Mouse (Mus musculus): Measurements from ENCODE around the gene Oit3. TPM values are rescaled to one million over a fixed set of nuclear protein-coding genes. Genes with fewer than 3 reads are reported as not detected.

Oit3 gene
- polyA plus RNA-seq, 1 experiment from 2014 or later = 0.67 TPM

- Histone ChIP-seq H3K4me2 (no peak overlapping the region), H3K9ac (no peak overlapping the region), H3K9me3 (no peaks in the 10 kb centered on the region), H3K4me1 (peaks cover 7% of the 10 kb centered on the region; the same call in 1 of the 2 replicates), H3K27ac (no peak overlapping the region), H3K27me3 (no peaks in the 10 kb centered on the region), H3K36me3 (no peaks in the 10 kb centered on the region), H3K4me3 (no peak overlapping the region)
- 81% methylated on average over 16 of the region's 16 CpGs for WGBS
- no peak for ATAC-seq (ENCODE audit: insufficient number of reproducible peaks, insufficient read depth, low FRiP score, low TSS enrichment, low read depth)
Observed at GRCm38 (mm10) chr10:59429448-59430135, 12.0 kb downstream of the Oit3 start.

GRCm38 (mm10) chr10:59426371-59426770, 15.2 kb downstream of the Oit3 start:
- no peaks in the 10 kb centered on the region for H3K9me3 ChIP-seq
- no peaks in the 10 kb centered on the region for H3K27me3 ChIP-seq
- H3K36me3 ChIP-seq = no peaks in the 10 kb centered on the region
- WGBS = 79% methylated on average over 4 of the region's 4 CpGs
- H3K4me3 ChIP-seq = no peak overlapping the region
- no peak for ATAC-seq (ENCODE audit: insufficient number of reproducible peaks, insufficient read depth, low FRiP score, low TSS enrichment, low read depth)
- H3K27ac ChIP-seq = no peak overlapping the region
- H3K4me1 ChIP-seq = peaks cover 10% of the 10 kb centered on the region; the same call in 1 of the 2 replicates
- H3K4me2 ChIP-seq = no peak overlapping the region
- no peak overlapping the region for H3K9ac ChIP-seq

DNA sequence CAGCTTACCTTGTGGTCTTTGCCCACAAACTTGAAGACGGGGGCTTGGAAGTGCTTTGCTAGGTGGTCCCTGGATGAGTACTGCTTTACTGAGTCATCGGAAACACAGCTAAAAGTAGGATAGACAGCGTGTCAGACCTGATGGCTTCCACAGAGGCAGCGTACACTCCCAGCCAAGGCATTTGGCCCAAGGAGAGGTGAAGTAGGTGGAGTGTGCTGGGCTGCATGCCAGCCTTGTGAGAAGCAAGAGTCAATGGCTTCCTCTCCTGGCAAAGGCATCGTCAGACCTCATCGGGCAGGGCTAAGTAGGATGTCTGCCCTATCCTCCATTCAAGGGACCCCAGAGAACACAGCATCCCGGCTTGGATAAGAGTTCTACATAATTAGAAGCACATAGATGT, 16.2 kb downstream of the Oit3 start:
- no peak for ATAC-seq (ENCODE audit: insufficient number of reproducible peaks, insufficient read depth, low FRiP score, low TSS enrichment, low read depth)
- 82% methylated on average over 7 of the region's 7 CpGs for WGBS
- H3K27ac ChIP-seq = no peak overlapping the region

GRCm38 (mm10) chr10:59424453-59424852, 17.1 kb downstream of the Oit3 start:
- no peak overlapping the region for H3K4me2 ChIP-seq
- no peak overlapping the region for H3K4me3 ChIP-seq
- no peaks in the 10 kb centered on the region for H3K36me3 ChIP-seq
- no peaks in the 10 kb centered on the region for H3K27me3 ChIP-seq
- ATAC-seq (ENCODE audit: insufficient number of reproducible peaks, insufficient read depth, low FRiP score, low TSS enrichment, low read depth) = no peak
- H3K9me3 ChIP-seq = no peaks in the 10 kb centered on the region
- no peak overlapping the region for H3K27ac ChIP-seq
- no peak overlapping the region for H3K9ac ChIP-seq
- H3K4me1 ChIP-seq = peaks cover 10% of the 10 kb centered on the region; the same call in 1 of the 2 replicates
- 80% methylated on average over 3 of the region's 3 CpGs for WGBS

More for the DNA sequence above, 16.2 kb downstream of the Oit3 start:
- no peaks in the 10 kb centered on the region for H3K36me3 ChIP-seq
- H3K27me3 ChIP-seq = no peaks in the 10 kb centered on the region
- H3K9me3 ChIP-seq = no peaks in the 10 kb centered on the region
- no peak overlapping the region for H3K9ac ChIP-seq
- peaks cover 10% of the 10 kb centered on the region; the same call in 1 of the 2 replicates for H3K4me1 ChIP-seq
- no peak overlapping the region for H3K4me2 ChIP-seq
- no peak overlapping the region for H3K4me3 ChIP-seq

GRCm38 (mm10) chr10:59419516-59419915, 22.1 kb downstream of the Oit3 start:
- H3K4me3 ChIP-seq = no peak overlapping the region
- no peak overlapping the region for H3K27ac ChIP-seq
- no peaks in the 10 kb centered on the region for H3K36me3 ChIP-seq
- no peak for ATAC-seq (ENCODE audit: insufficient number of reproducible peaks, insufficient read depth, low FRiP score, low TSS enrichment, low read depth)
- H3K4me1 ChIP-seq = peaks cover 2% of the 10 kb centered on the region; the same call in 1 of the 2 replicates
- no peak overlapping the region for H3K9ac ChIP-seq
- no peaks in the 10 kb centered on the region for H3K9me3 ChIP-seq
- 82% methylated on average over 4 of the region's 4 CpGs for WGBS
- H3K27me3 ChIP-seq = no peaks in the 10 kb centered on the region
- no peak overlapping the region for H3K4me2 ChIP-seq

GRCm38 (mm10) chr10:59416623-59417022, 25.0 kb downstream of the Oit3 start:
- WGBS = 80% methylated on average over 3 of the region's 3 CpGs
- no peak overlapping the region for H3K4me2 ChIP-seq
- no peak overlapping the region for H3K9ac ChIP-seq
- no peaks in the 10 kb centered on the region for H3K4me1 ChIP-seq
- no peaks in the 10 kb centered on the region for H3K9me3 ChIP-seq
- no peak overlapping the region for H3K4me3 ChIP-seq
- H3K36me3 ChIP-seq = no peaks in the 10 kb centered on the region
- no peak for ATAC-seq (ENCODE audit: insufficient number of reproducible peaks, insufficient read depth, low FRiP score, low TSS enrichment, low read depth)
- H3K27ac ChIP-seq = no peak overlapping the region
- H3K27me3 ChIP-seq = no peaks in the 10 kb centered on the region

DNA sequence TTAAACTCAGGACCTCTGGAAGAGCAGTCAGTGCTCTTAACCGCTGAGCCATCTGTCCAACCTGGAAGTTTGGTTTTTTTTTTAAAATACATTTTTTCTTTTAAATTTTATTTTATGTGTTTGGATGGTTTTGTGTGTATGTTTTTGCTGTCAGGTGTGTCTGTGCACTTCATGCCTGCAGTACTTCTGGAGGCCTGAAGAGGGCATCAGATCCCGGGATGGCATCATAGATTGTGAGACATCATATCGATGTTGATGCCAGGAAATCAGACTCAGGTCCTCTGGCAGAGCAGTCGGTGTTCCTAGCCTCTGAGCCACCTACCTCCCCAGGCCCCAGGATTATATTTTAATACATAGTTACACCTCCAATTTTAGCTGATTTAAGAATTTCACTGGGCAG, 27.9 kb downstream of the Oit3 start:
- ATAC-seq (ENCODE audit: insufficient number of reproducible peaks, insufficient read depth, low FRiP score, low TSS enrichment, low read depth) = no peak
- Histone ChIP-seq H3K27ac (no peak overlapping the region), H3K4me1 (no peaks in the 10 kb centered on the region), H3K36me3 (no peaks in the 10 kb centered on the region), H3K27me3 (no peaks in the 10 kb centered on the region), H3K9ac (no peak overlapping the region), H3K4me3 (no peak overlapping the region), H3K9me3 (no peaks in the 10 kb centered on the region), H3K4me2 (no peak overlapping the region)
- 93% methylated on average over 4 of the region's 4 CpGs for WGBS

GRCm38 (mm10) chr10:59410264-59410663, 31.3 kb downstream of the Oit3 start:
- no peaks in the 10 kb centered on the region for H3K36me3 ChIP-seq
- H3K9me3 ChIP-seq = no peaks in the 10 kb centered on the region
- H3K4me2 ChIP-seq = no peak overlapping the region
- H3K27me3 ChIP-seq = no peaks in the 10 kb centered on the region
- WGBS = 80% methylated on average over 12 of the region's 12 CpGs
- no peak overlapping the region for H3K27ac ChIP-seq
- H3K4me3 ChIP-seq = no peak overlapping the region
- no peak for ATAC-seq (ENCODE audit: insufficient number of reproducible peaks, insufficient read depth, low FRiP score, low TSS enrichment, low read depth)
- no peak overlapping the region for H3K9ac ChIP-seq
- no peaks in the 10 kb centered on the region for H3K4me1 ChIP-seq

- ATAC-seq (ENCODE audit: insufficient number of reproducible peaks, insufficient read depth, low FRiP score, low TSS enrichment, low read depth) = no peak
- H3K36me3 ChIP-seq = no peaks in the 10 kb centered on the region
- 49% methylated on average over 6 of the region's 6 CpGs for WGBS
Observed at GRCm38 (mm10) chr10:59408499-59408898, 33.1 kb downstream of the Oit3 start.

GRCm38 (mm10) chr10:59403793-59404149, 37.8 kb downstream of the Oit3 start:
- WGBS = 57% methylated on average over 10 of the region's 10 CpGs
- H3K9me3 ChIP-seq = 0 out of 2 replicates have a peak, but pooled peaks cover 3% of the 10 kb centered on the region
- no peaks in the 10 kb centered on the region for H3K4me1 ChIP-seq
- no peak overlapping the region for H3K4me2 ChIP-seq
- no peak overlapping the region for H3K4me3 ChIP-seq
- no peak for ATAC-seq (ENCODE audit: insufficient number of reproducible peaks, insufficient read depth, low FRiP score, low TSS enrichment, low read depth)
- H3K9ac ChIP-seq = no peak overlapping the region
- no peaks in the 10 kb centered on the region for H3K36me3 ChIP-seq
- no peak overlapping the region for H3K27ac ChIP-seq
- H3K27me3 ChIP-seq = no peaks in the 10 kb centered on the region

More at GRCm38 (mm10) chr10:59408499-59408898, 33.1 kb downstream of the Oit3 start:
- no peaks in the 10 kb centered on the region for H3K9me3 ChIP-seq
- no peak overlapping the region for H3K4me3 ChIP-seq
- no peaks in the 10 kb centered on the region for H3K27me3 ChIP-seq
- H3K4me1 ChIP-seq = no peaks in the 10 kb centered on the region
- no peak overlapping the region for H3K9ac ChIP-seq
- H3K27ac ChIP-seq = no peak overlapping the region
- H3K4me2 ChIP-seq = no peak overlapping the region

DNA sequence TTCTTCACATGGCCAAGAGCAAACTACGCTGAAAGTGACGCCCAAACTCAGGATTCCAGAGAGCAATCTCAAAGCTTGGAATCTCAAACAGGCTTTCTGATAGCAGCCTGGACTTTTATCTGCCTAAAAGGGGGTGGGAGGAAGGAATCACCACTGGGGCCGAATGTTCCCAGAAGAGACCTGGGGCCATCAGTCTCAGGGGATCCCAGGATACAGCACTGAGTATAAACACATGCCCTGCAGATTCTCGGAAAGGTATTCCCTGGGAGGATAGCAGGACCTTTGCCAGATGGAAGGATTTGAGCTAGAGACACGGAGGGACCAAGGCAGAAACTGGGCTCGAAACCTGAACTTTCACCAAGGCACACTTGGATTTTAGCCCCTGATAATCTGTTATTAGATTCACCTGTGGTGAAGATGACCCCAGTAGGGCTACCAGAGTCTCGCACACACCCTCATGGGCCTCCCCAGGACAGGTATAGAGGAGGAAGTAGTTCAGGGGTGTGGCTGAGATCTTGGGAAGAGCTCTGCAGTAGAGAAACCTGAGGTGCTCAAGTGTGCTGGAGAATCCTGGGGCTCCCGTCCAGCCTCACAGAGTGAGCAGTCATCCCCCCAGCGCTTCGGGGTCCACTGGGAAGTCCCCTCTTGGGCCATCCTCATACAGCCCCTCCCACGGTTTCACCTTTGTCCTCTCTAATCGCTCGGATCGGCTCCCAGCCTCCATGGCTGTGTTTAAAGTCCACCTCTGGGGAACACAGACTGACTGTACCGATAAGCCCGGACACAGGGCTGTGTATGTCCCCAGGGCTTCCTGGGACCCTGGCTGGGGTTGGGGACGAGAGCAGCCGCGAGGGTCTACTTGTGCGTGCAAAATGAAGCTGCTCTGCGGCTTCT, 38.4 kb downstream of the Oit3 start, which contains the start of gene Pla2g12b:
TSS of gene Pla2g12b (plus strand) at position 762 of the 894 bp plus-strand sequence.
- no peak for ATAC-seq (ENCODE audit: insufficient number of reproducible peaks, insufficient read depth, low FRiP score, low TSS enrichment, low read depth)
- 63% methylated on average over 21 of the region's 21 CpGs for WGBS
- no peak within 1 kb of the TSS for H3K4me2 ChIP-seq

More for the DNA sequence above, 38.4 kb downstream of the Oit3 start, which contains the start of gene Pla2g12b:
- no peak within 1 kb of the TSS for H3K4me3 ChIP-seq
- H3K9ac ChIP-seq = no peak within 1 kb of the TSS
- no peak within 1 kb of the TSS for H3K27ac ChIP-seq
- H3K36me3 ChIP-seq = no peaks in the 10 kb centered on the region
- H3K9me3 ChIP-seq = 0 out of 2 replicates have a peak, but pooled peaks cover 3% of the 10 kb centered on the region
- H3K27me3 ChIP-seq = no peaks in the 10 kb centered on the region
- no peaks in the 10 kb centered on the region for H3K4me1 ChIP-seq

Measured in embryonic facial prominence, embryonic 13.5 days (tissue).